Mouse (Mus musculus): Measurements from ENCODE around the gene Tnrc6b. TPM values are rescaled to one million over a fixed set of nuclear protein-coding genes. Genes with fewer than 3 reads are reported as not detected.
"Not testable (repeated sequence)": the region's sequence is repeated elsewhere in the genome, so short reads cannot be mapped to it uniquely, and the experiment has no call there.

Tnrc6b gene
- total and polyA plus RNA-seq, 3 experiments: 14.2 to 146 (median 24.5) TPM

- Histone ChIP-seq H3K4me1 (ENCODE audit: insufficient read depth, low read depth, low read length) (peaks cover 3% of the 10 kb centered on the region; the same call in 1 of the 2 replicates), H3K4me3 (ENCODE audit: low read depth, low read length) (no peak overlapping the region), H3K9me3 (replicated peaks) (no peaks in the 10 kb centered on the region), H3K27me3 (ENCODE audit: insufficient read depth, low read length) (no peaks in the 10 kb centered on the region), H3K36me3 (replicated peaks) (peaks cover 83% of the 10 kb centered on the region)
- TF ChIP-seq POLR2AphosphoS5 (IDR thresholded peaks at IDR 0.05; ENCODE audit: insufficient replicate concordance, low read depth, low read length) (no peak), CTCF (IDR thresholded peaks at IDR 0.05; ENCODE audit: low read depth, low read length) (no peak), GATA2 (IDR thresholded peaks at IDR 0.05; ENCODE audit: borderline replicate concordance, low read depth, low read length) (no peak), TAL1 (conservative IDR thresholded peaks at IDR 0.05; ENCODE audit: low read depth, low read length) (no peak), GATA1 (IDR thresholded peaks at IDR 0.05; ENCODE audit: borderline replicate concordance, low read length) (no peak)
- DNase-seq (ENCODE audit: low spot score) (no peak), ATAC-seq (ENCODE audit: extremely low read depth, insufficient number of reproducible peaks, low FRiP score, poor library complexity, severe bottlenecking) (no peak)
These were observed 175.4 kb downstream of the Tnrc6b start for GRCm38 (mm10) chr15:80886361-80887156.

- H3K4me3 ChIP-seq (ENCODE audit: low read depth, low read length): no peak overlapping the region
- no peaks in the 10 kb centered on the region for H3K4me1 ChIP-seq (ENCODE audit: insufficient read depth, low read depth, low read length)
- no peaks in the 10 kb centered on the region for H3K27me3 ChIP-seq (ENCODE audit: insufficient read depth, low read length)
- peaks cover 83% of the 10 kb centered on the region for H3K36me3 ChIP-seq (replicated peaks)
- TF ChIP-seq POLR2AphosphoS5 (IDR thresholded peaks at IDR 0.05; ENCODE audit: insufficient replicate concordance, low read depth, low read length): no peak
- no peak for TF ChIP-seq GATA2 (IDR thresholded peaks at IDR 0.05; ENCODE audit: borderline replicate concordance, low read depth, low read length)
- TF ChIP-seq TAL1 (conservative IDR thresholded peaks at IDR 0.05; ENCODE audit: low read depth, low read length): no peak
- no peak for TF ChIP-seq CTCF (IDR thresholded peaks at IDR 0.05; ENCODE audit: low read depth, low read length)
- TF ChIP-seq GATA1 (IDR thresholded peaks at IDR 0.05; ENCODE audit: borderline replicate concordance, low read length): no peak
- H3K9me3 ChIP-seq (replicated peaks): no peaks in the 10 kb centered on the region
- ATAC-seq (ENCODE audit: extremely low read depth, insufficient number of reproducible peaks, low FRiP score, poor library complexity, severe bottlenecking) (no peak), DNase-seq (ENCODE audit: low spot score) (no peak)
These were observed 181.2 kb downstream of the Tnrc6b start for GRCm38 (mm10) chr15:80892341-80892740.

GRCm38 (mm10) chr15:80896741-80897140 is 185.6 kb downstream of the Tnrc6b start:
- peaks cover 1% of the 10 kb centered on the region; the same call in 1 of the 2 replicates for H3K4me1 ChIP-seq (ENCODE audit: insufficient read depth, low read depth, low read length)
- no peaks in the 10 kb centered on the region for H3K9me3 ChIP-seq (replicated peaks)
- DNase-seq (ENCODE audit: low spot score): no peak
- H3K36me3 ChIP-seq (replicated peaks): peaks cover 82% of the 10 kb centered on the region
- no peak overlapping the region for H3K4me3 ChIP-seq (ENCODE audit: low read depth, low read length)
- TF ChIP-seq POLR2AphosphoS5 (IDR thresholded peaks at IDR 0.05; ENCODE audit: insufficient replicate concordance, low read depth, low read length) (no peak), TAL1 (conservative IDR thresholded peaks at IDR 0.05; ENCODE audit: low read depth, low read length) (no peak), GATA1 (IDR thresholded peaks at IDR 0.05; ENCODE audit: borderline replicate concordance, low read length) (no peak), CTCF (IDR thresholded peaks at IDR 0.05; ENCODE audit: low read depth, low read length) (no peak), GATA2 (IDR thresholded peaks at IDR 0.05; ENCODE audit: borderline replicate concordance, low read depth, low read length) (no peak)
- no peak for ATAC-seq (ENCODE audit: extremely low read depth, insufficient number of reproducible peaks, low FRiP score, poor library complexity, severe bottlenecking)
- H3K27me3 ChIP-seq (ENCODE audit: insufficient read depth, low read length): no peaks in the 10 kb centered on the region

- H3K27me3 ChIP-seq (ENCODE audit: insufficient read depth, low read length): no peaks in the 10 kb centered on the region
- no peak for TF ChIP-seq CTCF (IDR thresholded peaks at IDR 0.05; ENCODE audit: low read depth, low read length)
- TF ChIP-seq GATA1 (IDR thresholded peaks at IDR 0.05; ENCODE audit: borderline replicate concordance, low read length): no peak
- no peak for TF ChIP-seq POLR2AphosphoS5 (IDR thresholded peaks at IDR 0.05; ENCODE audit: insufficient replicate concordance, low read depth, low read length)
- no peak for TF ChIP-seq TAL1 (conservative IDR thresholded peaks at IDR 0.05; ENCODE audit: low read depth, low read length)
- no peak for TF ChIP-seq GATA2 (IDR thresholded peaks at IDR 0.05; ENCODE audit: borderline replicate concordance, low read depth, low read length)
- DNase-seq (ENCODE audit: low spot score) (no peak), ATAC-seq (ENCODE audit: extremely low read depth, insufficient number of reproducible peaks, low FRiP score, poor library complexity, severe bottlenecking) (no peak)
- no peaks in the 10 kb centered on the region for H3K9me3 ChIP-seq (replicated peaks)
- H3K4me3 ChIP-seq (ENCODE audit: low read depth, low read length): no peak overlapping the region
- H3K4me1 ChIP-seq (ENCODE audit: insufficient read depth, low read depth, low read length): peaks cover 9% of the 10 kb centered on the region
- H3K36me3 ChIP-seq (replicated peaks): peaks cover 88% of the 10 kb centered on the region
These were observed 186.8 kb downstream of the Tnrc6b start for GRCm38 (mm10) chr15:80897911-80898310.

GRCm38 (mm10) chr15:80899806-80900205 is 188.7 kb downstream of the Tnrc6b start:
- TF ChIP-seq GATA1 (IDR thresholded peaks at IDR 0.05; ENCODE audit: borderline replicate concordance, low read length) (no peak), TAL1 (conservative IDR thresholded peaks at IDR 0.05; ENCODE audit: low read depth, low read length) (no peak), GATA2 (IDR thresholded peaks at IDR 0.05; ENCODE audit: borderline replicate concordance, low read depth, low read length) (no peak), POLR2AphosphoS5 (IDR thresholded peaks at IDR 0.05; ENCODE audit: insufficient replicate concordance, low read depth, low read length) (no peak), CTCF (IDR thresholded peaks at IDR 0.05; ENCODE audit: low read depth, low read length) (no peak)

GRCm38 (mm10) chr15:80901806-80902513 is 190.8 kb downstream of the Tnrc6b start:
- Histone ChIP-seq H3K4me3 (ENCODE audit: low read depth, low read length) (no peak overlapping the region), H3K36me3 (replicated peaks) (peaks cover 89% of the 10 kb centered on the region), H3K9me3 (replicated peaks) (no peaks in the 10 kb centered on the region), H3K27me3 (ENCODE audit: insufficient read depth, low read length) (no peaks in the 10 kb centered on the region), H3K4me1 (ENCODE audit: insufficient read depth, low read depth, low read length) (peaks cover 9% of the 10 kb centered on the region)
- TF ChIP-seq POLR2AphosphoS5 (IDR thresholded peaks at IDR 0.05; ENCODE audit: insufficient replicate concordance, low read depth, low read length) (no peak), TAL1 (conservative IDR thresholded peaks at IDR 0.05; ENCODE audit: low read depth, low read length) (no peak), CTCF (IDR thresholded peaks at IDR 0.05; ENCODE audit: low read depth, low read length) (no peak), GATA1 (IDR thresholded peaks at IDR 0.05; ENCODE audit: borderline replicate concordance, low read length) (no peak), GATA2 (IDR thresholded peaks at IDR 0.05; ENCODE audit: borderline replicate concordance, low read depth, low read length) (no peak)
- ATAC-seq (ENCODE audit: extremely low read depth, insufficient number of reproducible peaks, low FRiP score, poor library complexity, severe bottlenecking): no peak
- no peak for DNase-seq (ENCODE audit: low spot score)

More at GRCm38 (mm10) chr15:80899806-80900205, 188.7 kb downstream of the Tnrc6b start:
- Histone ChIP-seq H3K4me1 (ENCODE audit: insufficient read depth, low read depth, low read length) (peaks cover 9% of the 10 kb centered on the region), H3K4me3 (ENCODE audit: low read depth, low read length) (no peak overlapping the region), H3K27me3 (ENCODE audit: insufficient read depth, low read length) (no peaks in the 10 kb centered on the region), H3K36me3 (replicated peaks) (peaks cover 90% of the 10 kb centered on the region), H3K9me3 (replicated peaks) (no peaks in the 10 kb centered on the region)
- no peak for ATAC-seq (ENCODE audit: extremely low read depth, insufficient number of reproducible peaks, low FRiP score, poor library complexity, severe bottlenecking)
- DNase-seq (ENCODE audit: low spot score): no peak

GRCm38 (mm10) chr15:80904776-80905175 is 193.7 kb downstream of the Tnrc6b start:
- not testable (repeated sequence) for H3K27me3 ChIP-seq (ENCODE audit: insufficient read depth, low read length); ATAC-seq (ENCODE audit: extremely low read depth, insufficient number of reproducible peaks, low FRiP score, poor library complexity, severe bottlenecking); DNase-seq (ENCODE audit: low spot score); H3K4me3 ChIP-seq (ENCODE audit: low read depth, low read length); H3K9me3 ChIP-seq (replicated peaks)
- Histone ChIP-seq H3K4me1 (ENCODE audit: insufficient read depth, low read depth, low read length) (peaks cover 21% of the 10 kb centered on the region), H3K36me3 (replicated peaks) (peaks cover 71% of the 10 kb centered on the region)
